Mouse (Mus musculus) hindbrain, embryonic 13.5 days (tissue): Measurements from ENCODE around the gene Pla1a. TPM values are rescaled to one million over a fixed set of nuclear protein-coding genes. Genes with fewer than 3 reads are reported as not detected.

Experiments used
- ATAC-seq: fragments of 200-750 bp; cut with Nextera tagmentation; 2 replicates; pipeline ENCODE4 v1.8.0; 2017; ENCODE audit warnings: moderate TSS enrichment; ENCODE audit not compliant: low FRiP score
- H3K27ac ChIP-seq: fragments of 300-500 bp; sonication (generic); 2 replicates; pipeline ENCODE4 v1.5.1; 2015; ENCODE audit warnings: inconsistent platforms, mild to moderate bottlenecking, moderate library complexity
- H3K27me3 ChIP-seq: fragments of 300-500 bp; sonication (generic); 2 replicates; pipeline ENCODE4 v1.6.1; 2015; ENCODE audit warnings: mild to moderate bottlenecking, inconsistent platforms
- H3K36me3 ChIP-seq: fragments of 300-500 bp; sonication (generic); 2 replicates; pipeline ENCODE4 v1.6.1; 2015; ENCODE audit warnings: mild to moderate bottlenecking, inconsistent platforms
- H3K4me1 ChIP-seq: fragments of 300-500 bp; sonication (generic); replicated peaks from 2 replicates; pipeline ENCODE4 v1.6.1; 2015; ENCODE audit warnings: inconsistent platforms
- H3K4me2 ChIP-seq: fragments of 300-500 bp; sonication (generic); 2 replicates; pipeline ENCODE4 v1.6.1; 2015; ENCODE audit warnings: inconsistent platforms, mild to moderate bottlenecking, moderate library complexity
- H3K4me3 ChIP-seq: fragments of 300-500 bp; sonication (generic); 2 replicates; pipeline ENCODE4 v1.5.1; 2015; ENCODE audit warnings: mild to moderate bottlenecking, inconsistent platforms
- H3K9ac ChIP-seq: fragments of 300-500 bp; sonication (generic); 2 replicates; pipeline ENCODE4 v1.6.1; 2015; ENCODE audit warnings: mild to moderate bottlenecking, inconsistent platforms
- H3K9me3 ChIP-seq: fragments of 300-500 bp; sonication (generic); 2 replicates; pipeline ENCODE4 v1.6.1; 2016; ENCODE audit warnings: inconsistent platforms
- WGBS: fragments of 180-500 bp; shearing (Covaris S2); methylation state at CpG from one replicate; pipeline ENCODE4 v1.1.7; 2015; 5-methylcytosine and 5-hydroxymethylcytosine counted together
- polyA plus RNA-seq: library from polyadenylated mRNA; unstranded; fragments of >200 nt; fragmentation: Nextera tagmentation; extraction: Ambion mirVana; gene quantifications from 2 replicates; pipeline ENCODE4 v1.2.1, GENCODE M21; 2015

Gene Pla1a
- polyA plus RNA-seq, 1 experiment from 2014 or later = 0.30 TPM

GRCm38 (mm10) chr16:38353642-38354041, 79.3 kb downstream of the Pla1a start:
- Histone ChIP-seq H3K36me3 (peaks cover 50% of the 10 kb centered on the region), H3K4me2 (no peak overlapping the region), H3K27me3 (no peaks in the 10 kb centered on the region), H3K9me3 (no peaks in the 10 kb centered on the region), H3K4me3 (no peak overlapping the region), H3K9ac (no peak overlapping the region), H3K4me1 (no peaks in the 10 kb centered on the region; the same call in 1 of the 2 replicates), H3K27ac (no peak overlapping the region)
- WGBS = 98% methylated on average over 2 of the region's 2 CpGs
- ATAC-seq = no peak

GRCm38 (mm10) chr16:38352851-38353250, 80.1 kb downstream of the Pla1a start:
- H3K27ac ChIP-seq = no peak overlapping the region
- peaks cover 6% of the 10 kb centered on the region for H3K4me1 ChIP-seq
- no peak overlapping the region for H3K4me3 ChIP-seq
- H3K9me3 ChIP-seq = no peaks in the 10 kb centered on the region
- H3K36me3 ChIP-seq = peaks cover 47% of the 10 kb centered on the region
- H3K27me3 ChIP-seq = no peaks in the 10 kb centered on the region
- no peak for ATAC-seq
- no peak overlapping the region for H3K4me2 ChIP-seq
- H3K9ac ChIP-seq = no peak overlapping the region

GRCm38 (mm10) chr16:38352031-38352430, 80.9 kb downstream of the Pla1a start:
- no peak for ATAC-seq
- WGBS = 88% methylated on average over 7 of the region's 7 CpGs
- Histone ChIP-seq H3K36me3 (peaks cover 42% of the 10 kb centered on the region), H3K4me1 (peaks cover 11% of the 10 kb centered on the region), H3K27ac (no peak overlapping the region), H3K9me3 (no peaks in the 10 kb centered on the region), H3K4me2 (no peak overlapping the region), H3K4me3 (no peak overlapping the region), H3K9ac (no peak overlapping the region), H3K27me3 (no peaks in the 10 kb centered on the region)

- H3K4me1 ChIP-seq = peaks cover 13% of the 10 kb centered on the region
- no peaks in the 10 kb centered on the region for H3K27me3 ChIP-seq
- H3K4me2 ChIP-seq = no peak overlapping the region
- WGBS = 85% methylated on average over 6 of the region's 6 CpGs
- no peaks in the 10 kb centered on the region for H3K9me3 ChIP-seq
- no peak overlapping the region for H3K4me3 ChIP-seq
- no peak overlapping the region for H3K27ac ChIP-seq
- H3K36me3 ChIP-seq = peaks cover 38% of the 10 kb centered on the region
- H3K9ac ChIP-seq = no peak overlapping the region
- ATAC-seq = no peak
These were observed 82.0 kb downstream of the Pla1a start for GRCm38 (mm10) chr16:38350939-38351338.

- H3K27ac ChIP-seq = no peak overlapping the region
- 91% methylated on average over 7 of the region's 7 CpGs for WGBS
- H3K27me3 ChIP-seq = no peaks in the 10 kb centered on the region
- no peak overlapping the region for H3K4me3 ChIP-seq
- H3K9ac ChIP-seq = no peak overlapping the region
- no peak for ATAC-seq
- H3K36me3 ChIP-seq = peaks cover 38% of the 10 kb centered on the region
- H3K4me1 ChIP-seq = peaks cover 13% of the 10 kb centered on the region
- H3K9me3 ChIP-seq = no peaks in the 10 kb centered on the region
- H3K4me2 ChIP-seq = no peak overlapping the region
These were observed 82.5 kb downstream of the Pla1a start for GRCm38 (mm10) chr16:38350361-38350855.

- Histone ChIP-seq H3K4me2 (no peak overlapping the region), H3K27me3 (no peaks in the 10 kb centered on the region), H3K4me1 (peaks cover 13% of the 10 kb centered on the region), H3K9ac (no peak overlapping the region), H3K36me3 (peaks cover 38% of the 10 kb centered on the region), H3K27ac (no peak overlapping the region), H3K4me3 (no peak overlapping the region), H3K9me3 (no peaks in the 10 kb centered on the region)
- WGBS = 88% methylated on average over 2 of the region's 2 CpGs
- no peak for ATAC-seq
These were observed 83.1 kb downstream of the Pla1a start for GRCm38 (mm10) chr16:38349881-38350280.

- Histone ChIP-seq H3K27ac (no peak overlapping the region), H3K4me1 (peaks cover 13% of the 10 kb centered on the region), H3K9me3 (no peaks in the 10 kb centered on the region), H3K4me2 (no peak overlapping the region), H3K4me3 (no peak overlapping the region), H3K9ac (no peak overlapping the region), H3K36me3 (peaks cover 34% of the 10 kb centered on the region), H3K27me3 (no peaks in the 10 kb centered on the region)
- WGBS = 93% methylated on average over 9 of the region's 9 CpGs
- ATAC-seq = no peak
These were observed 84.7 kb downstream of the Pla1a start for GRCm38 (mm10) chr16:38348217-38348761.

- 68% methylated on average over 6 of the region's 6 CpGs for WGBS
- Histone ChIP-seq H3K4me3 (peak overlapping the region; percentile 75), H3K36me3 (peaks cover 34% of the 10 kb centered on the region), H3K9me3 (no peaks in the 10 kb centered on the region), H3K4me1 (peaks cover 13% of the 10 kb centered on the region), H3K27me3 (no peaks in the 10 kb centered on the region), H3K9ac (peak overlapping the region; percentile 59; the same call in 1 of the 2 replicates), H3K27ac (no peak overlapping the region), H3K4me2 (peak overlapping the region; percentile 78)
- ATAC-seq = no peak
These were observed 85.4 kb downstream of the Pla1a start for GRCm38 (mm10) chr16:38347588-38347987.

GRCm38 (mm10) chr16:38346529-38347325, 86.2 kb downstream of the Pla1a start, which contains the start of the genes Cox17 and Gm21987:
Gene Cox17, plus strand, starts transcription at chr16:38346991.
Gene Gm21987, plus strand, starts transcription at chr16:38347040.
- ATAC-seq = peak; percentile 97
- H3K9ac ChIP-seq = peak within 1 kb of the TSS; percentile 87

More at GRCm38 (mm10) chr16:38346529-38347325, 86.2 kb downstream of the Pla1a start, which contains the start of the genes Cox17 and Gm21987:
- Histone ChIP-seq H3K4me3 (peak within 1 kb of the TSS; percentile 75), H3K27me3 (no peaks in the 10 kb centered on the region), H3K9me3 (no peaks in the 10 kb centered on the region), H3K4me1 (peaks cover 16% of the 10 kb centered on the region), H3K4me2 (peak within 1 kb of the TSS; percentile 78), H3K27ac (peak within 1 kb of the TSS; percentile 88), H3K36me3 (peaks cover 28% of the 10 kb centered on the region)
- WGBS = 4% methylated on average over 35 of the region's 35 CpGs

Other genes starting within 250 kb of the Pla1a start
- 0.09 TPM in 1 of 2 replicates, not detected in the other for gene Nr1i2, start 138.3 kb downstream of the Pla1a start, polyA plus RNA-seq
- 0.74 and 1.8 TPM in 2 replicates for gene Maats1, start 91.0 kb downstream of the Pla1a start, polyA plus RNA-seq
- 98.7 and 106 TPM in 2 replicates for gene Cox17, start 86.2 kb downstream of the Pla1a start, polyA plus RNA-seq
- gene Gm21987, start 86.1 kb downstream of the Pla1a start, polyA plus RNA-seq = not detected in 2 replicates
- gene Popdc2, start 70.9 kb downstream of the Pla1a start, polyA plus RNA-seq = 0.49 and 0.61 TPM in 2 replicates
- gene Adprh, start 19.6 kb upstream of the Pla1a start, polyA plus RNA-seq = 157 and 162 TPM in 2 replicates
- gene Cd80, start 22.4 kb upstream of the Pla1a start, polyA plus RNA-seq = 0.48 and 0.55 TPM in 2 replicates
- 37.3 and 37.8 TPM in 2 replicates for gene Timmdc1, start 89.5 kb upstream of the Pla1a start, polyA plus RNA-seq
- 62.0 and 66.7 TPM in 2 replicates for gene Poglut1, start 117.1 kb upstream of the Pla1a start, polyA plus RNA-seq
- 42.4 and 50.3 TPM in 2 replicates for gene Tmem39a, start 125.6 kb upstream of the Pla1a start, polyA plus RNA-seq